Mouse (Mus musculus) skeletal muscle tissue, postnatal 0 days (tissue): Measurements from ENCODE around the gene Ofcc1. TPM values are rescaled to one million over a fixed set of nuclear protein-coding genes. Genes with fewer than 3 reads are reported as not detected.

Experiments used
- polyA plus RNA-seq: library from polyadenylated mRNA; unstranded; fragments of >200 nt; fragmentation: Nextera tagmentation; extraction: Ambion mirVana; gene quantifications from 2 replicates; pipeline ENCODE4 v1.2.1, GENCODE M21; 2015

Ofcc1 gene
- 0.33 TPM in 1 of 2 replicates, not detected in the other for polyA plus RNA-seq

DNA sequence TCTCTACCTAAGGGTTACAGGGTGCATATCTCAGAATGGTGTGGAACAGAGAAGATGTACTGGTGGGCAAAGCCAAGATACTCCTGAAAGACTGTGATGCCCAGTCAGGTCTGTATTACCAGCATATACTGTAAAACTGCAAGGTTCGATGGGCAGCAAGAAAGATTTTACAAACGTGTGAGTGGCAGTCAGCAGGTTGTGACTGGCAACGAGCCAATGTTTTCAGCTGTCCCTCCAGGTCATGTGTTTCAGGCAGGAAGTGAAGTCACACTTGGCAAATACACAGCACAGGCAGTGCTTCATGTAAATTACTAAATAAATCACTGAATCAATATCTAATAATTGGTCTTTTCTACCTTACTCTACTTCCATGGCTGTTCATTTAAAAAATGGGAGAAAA lies at the start of gene Ofcc1:
Gene Ofcc1, minus strand, starts transcription at position 163 of the 400 bp plus-strand sequence.

